Mouse (Mus musculus) cerebellum, adult (tissue): ENCODE data around the gene Gm28434.

ENCODE experiments used
- ATAC-seq: cut with Nextera tagmentation; 2 replicates; pipeline ENCODE4 v1.9.2; 2017; ENCODE audit warnings: mild to moderate bottlenecking, moderate library complexity, mixed read lengths; ENCODE audit not compliant: insufficient number of reproducible peaks, low FRiP score, low TSS enrichment

The Gm28434 gene

DNA sequence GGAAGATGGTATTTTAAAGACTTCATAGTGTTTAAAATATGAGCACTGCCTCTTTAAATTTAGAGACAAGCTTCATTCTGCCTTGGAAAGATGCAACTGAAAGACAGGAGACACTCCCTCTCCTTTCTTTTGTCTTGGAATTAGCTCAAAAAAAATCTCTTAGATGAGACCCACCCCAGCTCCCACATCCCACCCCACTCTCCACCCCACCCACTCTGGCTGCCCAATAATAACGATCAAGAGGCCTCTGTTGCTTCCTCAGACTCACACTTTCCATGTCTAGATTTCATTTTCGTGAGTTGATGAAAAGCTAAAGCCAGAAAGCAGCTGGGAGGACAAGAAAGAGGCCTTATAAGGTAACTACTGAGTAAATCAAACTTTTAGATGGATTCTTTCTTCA is at the start of gene Gm28434, which contains the start of gene 2310003L06Rik:
Gene Gm28434, plus strand, starts transcription at position 317 of the 400 bp plus-strand sequence.
Gene 2310003L06Rik, plus strand, starts transcription at position 259 of the 400 bp plus-strand sequence.
- ATAC-seq: no peak

- ATAC-seq: no peak
Observed at GRCm38 (mm10) chr5:87925372-87925771, 43.9 kb upstream of the Gm28434 start, which contains the start of gene Csn3. Csn3 (plus strand) TSS chr5:87925579.

GRCm38 (mm10) chr5:87931603-87932002 is 37.7 kb upstream of the Gm28434 start:
- no peak for ATAC-seq

DNA sequence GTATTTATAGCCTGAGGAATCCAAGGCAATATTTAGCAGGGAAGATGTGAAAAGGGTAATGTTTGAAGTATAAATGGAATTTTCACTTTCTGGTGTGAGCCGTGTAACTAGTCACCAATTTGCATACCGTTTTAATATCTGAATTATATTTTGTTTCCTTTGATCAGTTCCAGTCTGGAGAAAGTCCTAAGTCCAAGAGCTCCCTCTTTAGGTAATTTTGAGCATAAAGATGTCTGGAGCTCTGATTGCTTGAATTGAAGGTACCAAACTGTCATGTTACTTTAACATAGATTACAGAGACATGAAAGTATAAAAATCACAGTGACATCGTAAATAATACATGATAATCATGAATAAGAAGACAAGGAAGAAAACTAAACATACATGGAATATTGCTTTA is 28.6 kb upstream of the Gm28434 start:
- ATAC-seq: no peak

DNA sequence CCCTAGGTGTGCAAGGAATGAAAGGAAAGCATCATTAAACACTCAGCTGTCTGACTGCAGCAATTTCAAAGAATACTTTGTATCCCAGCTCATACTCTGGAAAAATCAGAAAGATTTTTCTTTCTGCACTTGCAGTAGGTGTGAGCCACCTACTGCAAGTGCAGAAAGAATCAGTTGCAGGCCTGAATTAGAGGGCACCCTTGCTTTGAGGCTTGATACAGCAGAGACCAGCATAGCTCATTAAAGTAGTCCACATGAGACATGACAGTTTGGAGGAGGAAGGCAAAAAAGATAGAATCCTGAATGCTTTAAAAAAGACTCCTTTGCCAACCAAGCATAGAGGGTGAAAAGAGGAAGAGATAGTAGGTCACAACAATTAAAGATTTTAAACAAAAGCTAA is 26.8 kb upstream of the Gm28434 start:
- no peak for ATAC-seq

- ATAC-seq: no peak
Observed at GRCm38 (mm10) chr5:87951836-87952235, 17.5 kb upstream of the Gm28434 start.

- ATAC-seq: no peak
Observed at GRCm38 (mm10) chr5:87979139-87979538, 9.8 kb downstream of the Gm28434 start, which contains the start of gene Cabs1. Cabs1 (plus strand) TSS chr5:87979439.

- no peak for ATAC-seq
Observed at GRCm38 (mm10) chr5:87982468-87983214, 13.3 kb downstream of the Gm28434 start.

- no peak for ATAC-seq
Observed at GRCm38 (mm10) chr5:88002249-88002648, 32.9 kb downstream of the Gm28434 start, which contains the start of gene Smr3a. Smr3a (plus strand) TSS chr5:88002549.

DNA sequence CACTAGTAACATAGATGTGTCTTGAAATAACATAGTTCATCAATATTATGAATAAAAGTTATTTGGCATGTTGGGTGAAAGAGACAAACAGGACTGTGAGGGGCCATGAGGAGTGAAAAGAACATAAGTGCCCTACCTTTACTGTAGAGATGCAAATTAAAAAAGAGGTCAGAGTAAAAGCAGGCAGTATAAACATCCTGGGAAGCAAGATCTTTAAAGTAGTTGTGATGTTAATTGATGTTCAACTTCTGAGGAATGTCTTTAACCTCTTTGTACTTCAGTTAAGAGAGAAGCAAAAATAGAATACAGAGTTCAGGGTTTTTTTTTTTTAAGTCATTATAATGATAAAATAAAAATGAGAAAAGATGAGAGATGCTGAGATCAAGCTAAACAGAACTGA is 35.9 kb downstream of the Gm28434 start:
- no peak for ATAC-seq
